Mouse (Mus musculus): ENCODE data around the gene Lmntd1. TPM values are rescaled to one million over a fixed set of nuclear protein-coding genes. Genes with fewer than 3 reads are reported as not detected.
"Not testable (repeated sequence)": the region's sequence is repeated elsewhere in the genome, so short reads cannot be mapped to it uniquely, and the experiment has no call there.

The Lmntd1 gene
- polyA plus RNA-seq, 1 experiment from 2014 or later, result 0.15 TPM

GRCm38 (mm10) chr6:145337521-145337920, 276.6 kb downstream of the Lmntd1 start:
- not testable (repeated sequence) for H3K4me3 ChIP-seq; H3K36me3 ChIP-seq (replicated peaks); H3K27ac ChIP-seq (replicated peaks); H3K9me3 ChIP-seq; DNase-seq (ENCODE audit: low spot score)
- peaks cover 28% of the 10 kb centered on the region for H3K4me1 ChIP-seq
- H3K27me3 ChIP-seq (replicated peaks; ENCODE audit: low read depth, poor library complexity, severe bottlenecking), result peaks cover 35% of the 10 kb centered on the region
- 91% methylated on average over 6 of the region's 6 CpGs for WGBS

DNA sequence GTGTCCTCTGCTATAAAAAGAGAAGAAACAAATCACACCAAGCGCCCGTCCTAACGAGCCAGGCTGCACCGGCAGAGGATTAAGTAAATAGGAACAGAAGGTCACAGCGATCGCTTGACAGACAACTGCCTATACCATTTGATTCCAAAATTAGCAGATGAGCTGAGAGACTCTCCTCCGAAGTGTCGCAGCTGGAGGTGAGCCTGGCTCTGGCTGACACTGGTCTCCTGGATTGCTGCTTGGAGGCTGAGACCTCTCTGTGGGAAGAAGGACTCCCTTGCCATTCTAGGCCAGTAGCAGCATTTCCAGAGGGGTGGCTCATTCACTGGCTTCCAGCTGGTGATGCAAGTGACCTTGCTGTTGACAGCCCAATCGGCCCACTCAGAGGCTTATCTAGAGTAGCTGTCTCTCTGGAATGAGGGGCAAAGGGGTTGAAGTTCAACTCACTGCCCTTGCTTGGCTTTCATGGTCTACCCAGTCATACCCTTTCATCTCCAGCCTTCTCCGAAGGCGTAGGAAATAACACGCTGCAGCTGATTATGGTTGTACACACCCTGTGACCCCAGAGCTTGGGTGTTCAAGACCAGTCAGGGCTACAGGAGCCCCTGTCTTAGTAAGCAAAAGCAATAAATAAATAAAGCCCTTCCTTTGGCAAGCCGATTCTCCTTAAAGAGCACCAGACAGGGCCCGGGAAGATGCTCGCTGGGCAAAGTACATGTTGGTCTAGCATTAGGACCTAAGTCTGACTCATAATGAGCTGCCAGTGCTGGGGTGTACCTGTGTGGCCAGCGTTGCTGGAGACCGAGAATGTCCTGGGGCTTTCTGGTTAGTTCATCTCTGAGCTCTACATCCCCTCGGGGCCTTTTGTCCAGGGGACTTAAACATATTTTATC, 278.0 kb downstream of the Lmntd1 start:
- WGBS, result 73% methylated on average over 18 of the region's 18 CpGs
- no peak for DNase-seq (ENCODE audit: low spot score)
- no peaks in the 10 kb centered on the region for H3K36me3 ChIP-seq (replicated peaks)
- H3K27me3 ChIP-seq (replicated peaks; ENCODE audit: low read depth, poor library complexity, severe bottlenecking), result peaks cover 35% of the 10 kb centered on the region
- peaks cover 28% of the 10 kb centered on the region for H3K4me1 ChIP-seq
- H3K27ac ChIP-seq (replicated peaks), result no peak overlapping the region
- no peaks in the 10 kb centered on the region for H3K9me3 ChIP-seq
- no peak overlapping the region for H3K4me3 ChIP-seq

DNA sequence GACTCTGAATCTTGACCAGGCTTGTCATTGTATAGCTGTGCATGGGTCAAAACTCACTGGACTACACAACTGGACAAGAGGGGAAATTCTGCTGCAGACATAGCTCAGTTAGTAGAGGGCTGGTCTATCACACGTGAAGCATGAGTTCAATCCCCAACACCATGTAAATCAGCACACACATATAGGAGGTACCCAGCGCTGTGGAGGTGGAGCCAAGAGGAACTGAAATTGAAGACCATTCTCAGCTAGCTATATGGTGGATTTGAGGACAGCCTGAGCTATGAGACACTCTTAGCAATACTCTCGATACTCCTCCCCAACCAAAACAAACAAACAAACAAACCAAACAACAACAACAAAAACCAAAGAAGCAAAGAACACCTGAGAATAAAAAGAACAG, 279.9 kb downstream of the Lmntd1 start:
- peaks cover 11% of the 10 kb centered on the region for H3K4me1 ChIP-seq
- no peak for DNase-seq (ENCODE audit: low spot score)
- 89% methylated on average over 3 of the region's 3 CpGs for WGBS

DNA sequence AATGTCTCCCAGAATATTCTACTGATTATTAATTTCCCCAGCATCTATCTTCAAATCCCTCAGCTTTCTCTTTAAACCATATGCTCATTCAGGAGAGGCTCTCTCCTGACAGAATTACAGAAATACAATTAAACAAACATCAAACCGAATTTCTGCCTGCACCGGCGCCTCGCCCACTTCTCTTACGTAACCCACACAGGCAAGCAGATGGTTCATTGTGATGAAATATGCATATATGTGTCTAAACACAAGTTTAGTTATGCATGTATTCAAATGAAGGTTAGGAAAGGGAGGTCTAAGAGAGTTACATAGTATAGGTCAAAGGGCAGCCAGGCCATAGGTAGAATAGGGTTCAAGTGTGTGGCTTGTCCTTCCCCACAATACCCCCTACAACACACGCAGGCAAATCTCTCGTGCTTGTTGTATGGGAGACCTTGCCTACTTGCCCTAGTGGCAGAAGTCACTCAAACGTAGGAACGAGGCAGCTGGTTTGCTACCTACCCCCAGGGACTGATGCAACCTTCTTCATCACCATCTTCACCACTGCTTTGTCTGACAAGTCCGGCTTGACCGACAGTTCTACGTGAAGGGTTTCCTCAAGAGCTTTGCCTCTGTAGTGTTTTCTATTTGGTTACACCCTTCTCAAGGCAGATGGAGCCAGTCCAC, 287.8 kb downstream of the Lmntd1 start:
- Histone ChIP-seq H3K27ac (replicated peaks) (no peak overlapping the region), H3K4me1 (no peaks in the 10 kb centered on the region), H3K27me3 (replicated peaks; ENCODE audit: low read depth, poor library complexity, severe bottlenecking) (no peaks in the 10 kb centered on the region), H3K4me3 (no peak overlapping the region), H3K9me3 (no peaks in the 10 kb centered on the region), H3K36me3 (replicated peaks) (no peaks in the 10 kb centered on the region)
- WGBS, result 89% methylated on average over 12 of the region's 12 CpGs
- no peak for DNase-seq (ENCODE audit: low spot score)

More for the DNA sequence above, 279.9 kb downstream of the Lmntd1 start:
- Histone ChIP-seq H3K9me3 (no peaks in the 10 kb centered on the region), H3K36me3 (replicated peaks) (no peaks in the 10 kb centered on the region), H3K27me3 (replicated peaks; ENCODE audit: low read depth, poor library complexity, severe bottlenecking) (peaks cover 26% of the 10 kb centered on the region), H3K27ac (replicated peaks) (no peak overlapping the region), H3K4me3 (no peak overlapping the region)

DNA sequence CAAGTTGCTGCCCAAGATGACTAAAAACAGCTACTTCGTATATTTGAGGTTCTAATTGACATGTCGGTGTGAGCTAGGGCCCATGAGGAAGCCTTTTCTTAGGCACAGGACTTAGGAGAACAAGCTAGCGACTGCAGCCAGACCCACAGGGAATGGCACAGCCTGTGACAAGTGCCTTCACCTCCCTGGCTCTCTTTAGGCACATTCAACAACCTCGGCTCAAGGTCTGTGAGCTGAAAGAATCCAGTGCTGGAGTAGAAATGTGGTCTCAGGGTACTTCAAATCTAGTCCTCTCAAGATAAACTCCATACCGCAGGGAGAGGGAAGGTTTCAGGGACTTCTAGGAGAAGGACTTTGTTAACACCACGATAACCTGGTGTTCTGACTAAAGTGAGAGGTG, 289.0 kb downstream of the Lmntd1 start:
- Histone ChIP-seq H3K4me3 (no peak overlapping the region), H3K4me1 (no peaks in the 10 kb centered on the region), H3K27me3 (replicated peaks; ENCODE audit: low read depth, poor library complexity, severe bottlenecking) (no peaks in the 10 kb centered on the region), H3K36me3 (replicated peaks) (no peaks in the 10 kb centered on the region), H3K27ac (replicated peaks) (no peak overlapping the region), H3K9me3 (no peaks in the 10 kb centered on the region)
- DNase-seq (ENCODE audit: low spot score), result no peak
- WGBS, result 75% methylated on average over 6 of the region's 6 CpGs

DNA sequence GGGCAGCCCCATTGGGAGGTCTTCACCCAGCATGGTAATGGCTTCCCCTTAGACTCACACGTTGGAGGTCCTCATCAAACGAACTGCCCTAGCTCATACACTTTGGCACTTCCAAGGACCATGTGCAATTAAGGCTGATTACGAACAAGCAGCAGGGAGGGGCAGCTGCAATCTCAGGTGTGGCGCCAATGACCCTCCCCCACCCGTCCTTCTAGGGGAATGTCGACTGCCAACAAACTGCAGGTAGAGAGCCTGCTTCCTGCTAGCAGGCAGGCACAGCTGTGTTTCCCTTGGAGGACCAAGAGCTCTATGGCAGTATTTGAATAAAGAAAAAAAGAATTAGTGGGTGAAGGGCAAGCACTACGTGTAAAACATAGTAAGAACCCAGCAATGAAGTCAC, 289.6 kb downstream of the Lmntd1 start:
- 54% methylated on average over 7 of the region's 7 CpGs for WGBS
- H3K9me3 ChIP-seq, result no peaks in the 10 kb centered on the region
- no peak overlapping the region for H3K27ac ChIP-seq (replicated peaks)
- H3K36me3 ChIP-seq (replicated peaks), result no peaks in the 10 kb centered on the region
- no peak for DNase-seq (ENCODE audit: low spot score)
- H3K4me3 ChIP-seq, result no peak overlapping the region
- H3K27me3 ChIP-seq (replicated peaks; ENCODE audit: low read depth, poor library complexity, severe bottlenecking), result no peaks in the 10 kb centered on the region
- H3K4me1 ChIP-seq, result no peaks in the 10 kb centered on the region

DNA sequence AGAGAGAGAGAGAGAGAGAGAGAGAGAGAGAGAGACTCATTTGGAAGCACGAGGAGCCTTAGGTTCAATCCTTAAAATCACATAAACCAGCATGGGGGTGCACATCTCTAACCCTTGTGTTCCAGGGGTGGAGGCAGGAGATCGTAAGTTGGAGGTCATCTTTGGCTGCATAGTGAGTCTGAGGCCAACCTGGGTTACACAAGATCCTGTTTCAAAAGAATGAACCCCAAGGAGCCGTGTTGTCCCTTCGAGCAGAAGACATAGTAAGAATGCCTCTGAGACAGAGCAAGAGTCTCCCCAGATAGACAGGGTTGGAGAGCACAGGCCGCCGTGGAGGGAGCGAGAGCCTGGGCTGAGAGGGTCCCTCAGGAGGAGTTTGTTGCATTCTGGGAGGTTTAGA, 291.9 kb downstream of the Lmntd1 start:
- Histone ChIP-seq H3K36me3 (replicated peaks) (no peaks in the 10 kb centered on the region), H3K27ac (replicated peaks) (no peak overlapping the region), H3K9me3 (no peaks in the 10 kb centered on the region), H3K4me1 (no peaks in the 10 kb centered on the region), H3K4me3 (no peak overlapping the region), H3K27me3 (replicated peaks; ENCODE audit: low read depth, poor library complexity, severe bottlenecking) (no peaks in the 10 kb centered on the region)
- DNase-seq (ENCODE audit: low spot score), result no peak
- WGBS, result 83% methylated on average over 7 of the region's 7 CpGs

DNA sequence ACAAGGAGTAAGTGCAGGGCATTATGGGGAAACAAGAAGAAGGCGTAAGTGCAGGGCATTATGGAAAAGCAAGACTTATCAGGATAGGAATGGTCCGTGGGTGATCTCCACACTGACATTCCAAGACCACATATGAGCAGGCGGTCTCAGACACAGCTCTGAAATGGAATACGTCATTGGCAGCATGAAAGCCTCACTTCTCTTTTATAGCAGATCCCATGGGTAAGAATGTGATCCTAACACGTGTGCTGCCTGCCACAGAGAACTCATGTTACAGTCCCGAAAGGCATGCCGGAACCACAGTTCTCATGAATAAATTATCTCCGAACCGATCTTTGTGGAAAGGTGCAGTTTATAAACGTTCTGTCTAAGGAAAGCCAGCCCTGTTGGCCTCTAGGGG, 294.0 kb downstream of the Lmntd1 start:
- H3K9me3 ChIP-seq, result no peaks in the 10 kb centered on the region
- no peak overlapping the region for H3K27ac ChIP-seq (replicated peaks)
- H3K4me1 ChIP-seq, result no peaks in the 10 kb centered on the region
- WGBS, result 82% methylated on average over 10 of the region's 10 CpGs
- no peaks in the 10 kb centered on the region for H3K36me3 ChIP-seq (replicated peaks)
- H3K27me3 ChIP-seq (replicated peaks; ENCODE audit: low read depth, poor library complexity, severe bottlenecking), result no peaks in the 10 kb centered on the region
- DNase-seq (ENCODE audit: low spot score), result no peak
- H3K4me3 ChIP-seq, result no peak overlapping the region

Other genes with a start within 250 kb of the Lmntd1 start
- gene Tuba3b, start 1.4 kb upstream of the Lmntd1 start, polyA plus RNA-seq (2016; fragmentation: Nextera tagmentation; extraction: Ambion mirVana), result not detected in 2 replicates
- 3.5 and 3.7 TPM in 2 replicates for gene Rassf8, start 132.4 kb upstream of the Lmntd1 start, polyA plus RNA-seq (2016; fragmentation: Nextera tagmentation; extraction: Ambion mirVana)